In the genomic region with DNA sequence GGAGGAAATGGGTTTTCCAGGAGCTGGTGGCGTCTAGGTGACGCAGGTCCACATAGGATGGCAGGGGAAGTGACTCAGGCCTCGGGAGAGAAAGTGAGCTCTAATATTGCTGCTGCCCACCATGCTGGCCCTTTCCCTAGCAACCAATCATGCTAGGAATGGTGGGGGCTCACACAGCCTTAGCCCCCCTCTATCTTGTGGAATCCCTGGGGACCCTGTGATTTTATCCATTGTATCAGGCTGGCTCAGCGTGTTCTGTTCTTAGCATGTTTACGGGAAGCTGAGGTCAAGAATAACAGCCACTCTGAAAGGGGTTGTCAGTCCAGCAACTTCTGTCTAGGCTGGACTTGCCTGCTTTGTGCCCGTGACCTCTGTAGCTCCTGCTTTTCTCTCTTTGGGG, we compare ENCODE assay signal across 7 mouse cellular contexts. TPM values are rescaled to one million over a fixed set of nuclear protein-coding genes. Genes with fewer than 3 reads are reported as not detected.
DNase-seq lines count a peak whose midpoint lies in the region; ATAC-seq lines count a peak whose summit lies in the region.

No protein-coding gene starts in this region.

- no peak for DNase-seq in embryonic facial prominence, embryonic 14.5 days (ENCODE audit: low spot score)
- no peak for DNase-seq in forebrain, embryonic 14.5 days (ENCODE audit: low spot score)
- no peak for DNase-seq in midbrain, embryonic 10.5 days (ENCODE audit: low spot score)
- no peak for DNase-seq in right cerebral cortex, adult 18-20 months
- no peak for DNase-seq in left cerebral cortex, adult 8-10 months (ENCODE audit: low spot score in 2 of 2)

- no peaks in the 10 kb centered on the region for H3K9me3 ChIP-seq in embryonic facial prominence, embryonic 14.5 days (ENCODE audit: control insufficient read depth, low read length)
- no peaks in the 10 kb centered on the region for H3K9me3 ChIP-seq in forebrain, embryonic 14.5 days (replicated peaks; ENCODE audit: control insufficient read depth, low read length)
- H3K9me3 ChIP-seq in hindbrain, embryonic 16.5 days (ENCODE audit: control insufficient read depth, low read length) = no peaks in the 10 kb centered on the region
- H3K9me3 ChIP-seq in midbrain, embryonic 10.5 days (replicated peaks) = no peaks in the 10 kb centered on the region

- H3K9ac ChIP-seq in embryonic facial prominence, embryonic 14.5 days (ENCODE audit: low read depth, low read length) = no peak overlapping the region
- H3K9ac ChIP-seq in forebrain, embryonic 14.5 days (ENCODE audit: low read length) = peak overlapping the region; percentile 98
- H3K9ac ChIP-seq in hindbrain, embryonic 16.5 days (ENCODE audit: low read depth, low read length) = peak overlapping the region; percentile 39

- peak overlapping the region; percentile 54; the same call in 1 of the 2 replicates for H3K27ac ChIP-seq in embryonic facial prominence, embryonic 14.5 days (replicated peaks; ENCODE audit: low read depth, low read length)
- H3K27ac ChIP-seq in forebrain, embryonic 14.5 days (ENCODE audit: low read depth, low read length) = peak overlapping the region; percentile 97; the same call in 1 of the 2 replicates
- H3K27ac ChIP-seq in hindbrain, embryonic 16.5 days (ENCODE audit: low read depth, low read length) = peak overlapping the region; percentile 73; the same call in 1 of the 2 replicates
- H3K27ac ChIP-seq in midbrain, embryonic 10.5 days (replicated peaks) = peak overlapping the region; percentile 98

- no peak overlapping the region for H3K4me2 ChIP-seq in embryonic facial prominence, embryonic 14.5 days (ENCODE audit: low read depth, low read length)
- peak overlapping the region; percentile 79 for H3K4me2 ChIP-seq in forebrain, embryonic 14.5 days (ENCODE audit: low read length)
- peak overlapping the region; percentile 52 for H3K4me2 ChIP-seq in hindbrain, embryonic 16.5 days (ENCODE audit: low read length)

- WGBS in embryonic facial prominence, embryonic 14.5 days = 57% methylated on average over 6 of the region's 6 CpGs
- 54% methylated on average over 6 of the region's 6 CpGs for WGBS in forebrain, embryonic 14.5 days
- 26% methylated on average over 6 of the region's 6 CpGs for WGBS in hindbrain, embryonic 16.5 days
- WGBS in midbrain, embryonic 10.5 days = 65% methylated on average over 6 of the region's 6 CpGs

- H3K27me3 ChIP-seq in embryonic facial prominence, embryonic 14.5 days (replicated peaks; ENCODE audit: control insufficient read depth, insufficient read depth, low read length) = no peaks in the 10 kb centered on the region
- H3K27me3 ChIP-seq in forebrain, embryonic 14.5 days (replicated peaks; ENCODE audit: control insufficient read depth, insufficient read depth, low read length) = no peaks in the 10 kb centered on the region
- no peaks in the 10 kb centered on the region for H3K27me3 ChIP-seq in hindbrain, embryonic 16.5 days (replicated peaks; ENCODE audit: control insufficient read depth, insufficient read depth, low read length)
- no peaks in the 10 kb centered on the region for H3K27me3 ChIP-seq in midbrain, embryonic 10.5 days (ENCODE audit: low read depth, poor library complexity, severe bottlenecking)

- H3K4me1 ChIP-seq in embryonic facial prominence, embryonic 14.5 days (ENCODE audit: control insufficient read depth, insufficient read depth, low read length) = peaks cover 8% of the 10 kb centered on the region; the same call in 1 of the 2 replicates
- peaks cover 48% of the 10 kb centered on the region for H3K4me1 ChIP-seq in forebrain, embryonic 14.5 days (ENCODE audit: control insufficient read depth, insufficient read depth, low read length)
- H3K4me1 ChIP-seq in hindbrain, embryonic 16.5 days (ENCODE audit: control insufficient read depth, insufficient read depth, low read depth, low read length) = peaks cover 68% of the 10 kb centered on the region
- peaks cover 83% of the 10 kb centered on the region for H3K4me1 ChIP-seq in midbrain, embryonic 10.5 days

- no peaks in the 10 kb centered on the region for H3K36me3 ChIP-seq in embryonic facial prominence, embryonic 14.5 days (ENCODE audit: control insufficient read depth, insufficient read depth, low read length)
- peaks cover 39% of the 10 kb centered on the region for H3K36me3 ChIP-seq in forebrain, embryonic 14.5 days (ENCODE audit: control insufficient read depth, insufficient read depth, low read length)
- H3K36me3 ChIP-seq in hindbrain, embryonic 16.5 days (ENCODE audit: control insufficient read depth, insufficient read depth, low read length) = peaks cover 10% of the 10 kb centered on the region
- H3K36me3 ChIP-seq in midbrain, embryonic 10.5 days = peaks cover 48% of the 10 kb centered on the region

- no peak for ATAC-seq in embryonic facial prominence, embryonic 14.5 days (ENCODE audit: low read depth)
- no peak for ATAC-seq in forebrain, embryonic 14.5 days
- no peak for ATAC-seq in hindbrain, embryonic 16.5 days
- no peak for ATAC-seq in granulocyte monocyte progenitor cell, adult 5-6 weeks (replicated peaks; ENCODE audit: poor library complexity, severe bottlenecking)

- no peak overlapping the region for H3K4me3 ChIP-seq in embryonic facial prominence, embryonic 14.5 days (ENCODE audit: low read depth, low read length)
- H3K4me3 ChIP-seq in forebrain, embryonic 14.5 days (ENCODE audit: low read depth, low read length) = peak overlapping the region; percentile 63
- peak overlapping the region; percentile 45 for H3K4me3 ChIP-seq in hindbrain, embryonic 16.5 days (ENCODE audit: low read length)
- peak overlapping the region; percentile 79 for H3K4me3 ChIP-seq in midbrain, embryonic 10.5 days

RNA-seq across cellular contexts. Expression of gene Adgrg3, which starts 18.5 kb away (rescaled TPM):
- 3.3 and 3.6 TPM in 2 replicates for polyA plus RNA-seq in embryonic facial prominence, embryonic 14.5 days (2014; fragmentation: Nextera tagmentation; extraction: Ambion mirVana)
- 1.2 TPM in 2 replicates for polyA plus RNA-seq in forebrain, embryonic 14.5 days (2014; fragmentation: Nextera tagmentation; extraction: Ambion mirVana)
- polyA plus RNA-seq in hindbrain, embryonic 16.5 days (2015; fragmentation: Nextera tagmentation; extraction: Ambion mirVana) = 1.2 and 1.3 TPM in 2 replicates
- 3.8 and 3.9 TPM in 2 replicates for polyA plus RNA-seq in midbrain, embryonic 10.5 days (2016; fragmentation: Nextera tagmentation; extraction: Ambion mirVana)
- total RNA-seq in granulocyte monocyte progenitor cell, adult 5-6 weeks (2014; fragmentation: Nextera tagmentation) = 142 and 175 TPM in 2 replicates
- 170 and 173 TPM in 2 replicates for total RNA-seq in granulocyte monocyte progenitor cell, adult 5-6 weeks (2017)
- under 1 TPM in 2 of 4 experiments, not detected in 2; 0.27 to 0.30 TPM for total RNA-seq in left cerebral cortex, adult 8-10 months (2022)

RNA-seq across cellular contexts. Expression of gene Adgrg1, which starts 24.5 kb away (rescaled TPM):
- 16.3 and 18.8 TPM in 2 replicates for polyA plus RNA-seq in embryonic facial prominence, embryonic 14.5 days (2014; fragmentation: Nextera tagmentation; extraction: Ambion mirVana)
- 145 and 157 TPM in 2 replicates for polyA plus RNA-seq in forebrain, embryonic 14.5 days (2014; fragmentation: Nextera tagmentation; extraction: Ambion mirVana)
- polyA plus RNA-seq in hindbrain, embryonic 16.5 days (2015; fragmentation: Nextera tagmentation; extraction: Ambion mirVana) = 112 and 135 TPM in 2 replicates
- 116 and 163 TPM in 2 replicates for polyA plus RNA-seq in midbrain, embryonic 10.5 days (2016; fragmentation: Nextera tagmentation; extraction: Ambion mirVana)
- total RNA-seq in granulocyte monocyte progenitor cell, adult 5-6 weeks (2014; fragmentation: Nextera tagmentation) = 115 and 208 TPM in 2 replicates
- 50.3 and 50.9 TPM in 2 replicates for total RNA-seq in granulocyte monocyte progenitor cell, adult 5-6 weeks (2017)
- 10 to 100 TPM; 72.9 to 94.8 (median 80.5) TPM for total RNA-seq in left cerebral cortex, adult 8-10 months (2022)

RNA-seq across cellular contexts. Expression of gene Drc7, which starts 55.9 kb away (rescaled TPM):
- polyA plus RNA-seq in embryonic facial prominence, embryonic 14.5 days (2014; fragmentation: Nextera tagmentation; extraction: Ambion mirVana) = 0.47 and 0.60 TPM in 2 replicates
- polyA plus RNA-seq in forebrain, embryonic 14.5 days (2014; fragmentation: Nextera tagmentation; extraction: Ambion mirVana) = 0.71 and 1.2 TPM in 2 replicates
- 3.1 and 3.2 TPM in 2 replicates for polyA plus RNA-seq in hindbrain, embryonic 16.5 days (2015; fragmentation: Nextera tagmentation; extraction: Ambion mirVana)
- polyA plus RNA-seq in midbrain, embryonic 10.5 days (2016; fragmentation: Nextera tagmentation; extraction: Ambion mirVana) = 0.11 and 0.14 TPM in 2 replicates
- total RNA-seq in granulocyte monocyte progenitor cell, adult 5-6 weeks (2014; fragmentation: Nextera tagmentation) = 1.8 and 2.5 TPM in 2 replicates
- 1.2 and 3.7 TPM in 2 replicates for total RNA-seq in granulocyte monocyte progenitor cell, adult 5-6 weeks (2017)
- 1 to 10 TPM; 1.2 to 2.6 (median 1.9) TPM for total RNA-seq in left cerebral cortex, adult 8-10 months (2022)
